Mouse (Mus musculus) intestine, embryonic 15.5 days (tissue): ENCODE data around the gene Ssxb8. TPM values are rescaled to one million over a fixed set of nuclear protein-coding genes. Genes with fewer than 3 reads are reported as not detected.
"Not testable (repeated sequence)": the region's sequence is repeated elsewhere in the genome, so short reads cannot be mapped to it uniquely, and the experiment has no call there.

Experiments
- ATAC-seq: fragments of 200-750 bp; cut with Nextera tagmentation; 2 replicates; pipeline ENCODE4 v1.8.0; 2017; ENCODE audit warnings: moderate TSS enrichment, moderate library complexity
- H3K27ac ChIP-seq: fragments of 300-500 bp; sonication (generic); 2 replicates; pipeline ENCODE4 v1.5.1; 2015; ENCODE audit warnings: mild to moderate bottlenecking, inconsistent platforms
- H3K27me3 ChIP-seq: fragments of 300-500 bp; sonication (generic); replicated peaks from 2 replicates; pipeline ENCODE4 v1.6.1; 2015; ENCODE audit warnings: inconsistent platforms
- H3K36me3 ChIP-seq: fragments of 300-500 bp; sonication (generic); 2 replicates; pipeline ENCODE4 v1.6.1; 2015; ENCODE audit warnings: inconsistent platforms
- H3K4me1 ChIP-seq: fragments of 300-500 bp; sonication (generic); replicated peaks from 2 replicates; pipeline ENCODE4 v1.6.1; 2015; ENCODE audit warnings: inconsistent platforms
- H3K4me2 ChIP-seq: fragments of 300-500 bp; sonication (generic); replicated peaks from 2 replicates; pipeline ENCODE4 v1.6.1; 2015; ENCODE audit warnings: mild to moderate bottlenecking, inconsistent platforms
- H3K4me3 ChIP-seq: fragments of 300-500 bp; sonication (generic); replicated peaks from 2 replicates; pipeline ENCODE4 v1.5.1; 2015; ENCODE audit warnings: inconsistent platforms
- H3K9ac ChIP-seq: fragments of 300-500 bp; sonication (generic); 2 replicates; pipeline ENCODE4 v1.6.1; 2015; ENCODE audit warnings: inconsistent platforms
- H3K9me3 ChIP-seq: fragments of 300-500 bp; sonication (generic); 2 replicates; pipeline ENCODE4 v1.6.1; 2016; ENCODE audit warnings: inconsistent platforms
- WGBS: fragments of 180-500 bp; shearing (Covaris S2); methylation state at CpG from one replicate; pipeline ENCODE4 v1.1.7; 2015; 5-methylcytosine and 5-hydroxymethylcytosine counted together
- polyA plus RNA-seq: library from polyadenylated mRNA; unstranded; fragments of >200 nt; fragmentation: Nextera tagmentation; extraction: Ambion mirVana; gene quantifications from 2 replicates; pipeline ENCODE4 v1.2.1, GENCODE M21; 2015

Gene Ssxb8
- polyA plus RNA-seq = not detected in 2 replicates

DNA sequence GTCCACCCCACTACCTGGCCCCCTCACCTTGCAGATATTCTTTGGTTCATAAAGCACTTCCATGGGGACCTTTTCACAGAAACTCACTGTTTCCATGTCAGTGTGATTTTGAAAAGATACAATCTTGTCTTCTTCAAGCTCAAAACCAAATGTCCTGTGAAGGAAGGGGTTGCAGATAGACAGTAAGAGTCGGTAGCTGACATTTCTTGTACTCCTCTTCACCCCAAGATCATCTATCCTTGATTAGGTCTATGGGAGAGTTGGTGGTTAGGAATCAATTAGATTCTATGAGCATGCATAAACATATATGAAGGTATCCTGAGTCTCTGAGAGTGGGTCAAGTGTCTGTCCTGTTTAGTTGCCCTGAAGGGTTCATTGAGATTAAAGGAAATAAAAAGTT is at the start of gene Ssxb8:
Ssxb8 (minus strand) TSS at position 101 of the 400 bp plus-strand sequence.
- WGBS = 50% methylated on average over 1 of the region's 1 CpGs

DNA sequence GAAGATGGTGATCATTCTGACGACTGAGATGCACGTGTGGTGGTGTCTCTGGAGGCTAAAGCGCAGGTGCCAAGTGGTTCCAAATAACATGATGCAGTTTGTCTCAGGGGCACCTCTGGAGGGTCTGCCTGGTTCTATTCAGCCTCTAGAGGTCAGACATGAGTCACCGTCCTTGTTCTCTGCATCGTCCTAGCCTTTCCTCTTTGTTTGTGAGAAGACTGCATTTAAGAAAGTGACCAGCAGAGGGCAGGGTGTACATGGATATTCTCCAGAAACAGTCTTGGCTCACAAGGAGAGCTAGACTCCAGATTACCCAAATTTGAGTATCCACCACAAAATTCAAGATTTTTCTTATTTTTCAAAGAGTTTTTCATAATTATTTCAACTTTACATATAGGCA is 42.3 kb upstream of the Ssxb8 start:
- no peaks in the 10 kb centered on the region for H3K36me3 ChIP-seq
- no peak overlapping the region for H3K27ac ChIP-seq
- no peaks in the 10 kb centered on the region for H3K9me3 ChIP-seq
- no peak for ATAC-seq
- no peak overlapping the region for H3K9ac ChIP-seq
- 52% methylated on average over 5 of the region's 5 CpGs for WGBS
- H3K27me3 ChIP-seq = no peaks in the 10 kb centered on the region
- no peak overlapping the region for H3K4me2 ChIP-seq
- H3K4me1 ChIP-seq = no peaks in the 10 kb centered on the region
- no peak overlapping the region for H3K4me3 ChIP-seq

More for the DNA sequence above, at the start of gene Ssxb8:
- H3K4me2 ChIP-seq, H3K4me1 ChIP-seq, ATAC-seq, H3K9me3 ChIP-seq, H3K36me3 ChIP-seq, H3K9ac ChIP-seq, H3K27me3 ChIP-seq, H3K27ac ChIP-seq, H3K4me3 ChIP-seq: not testable (repeated sequence)

DNA sequence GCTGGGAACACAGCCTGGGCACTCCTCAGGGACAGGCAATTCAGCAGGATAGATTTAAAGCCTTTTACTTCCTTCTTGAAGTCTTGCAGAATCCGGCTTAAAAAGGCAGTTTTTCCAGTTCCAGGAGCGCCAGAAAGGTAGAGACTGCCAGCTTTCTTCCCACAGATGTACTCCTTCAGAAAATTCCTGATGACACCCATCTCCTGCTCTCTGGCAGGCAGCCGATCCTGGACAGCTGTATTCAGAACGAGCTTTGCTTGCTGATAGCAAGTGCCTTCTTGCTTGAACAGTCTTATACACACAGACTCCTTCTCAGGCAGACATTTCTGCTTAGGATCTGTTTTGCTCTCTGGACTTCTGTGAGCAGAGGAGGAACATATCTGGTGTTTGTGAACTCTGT is 27.6 kb downstream of the Ssxb8 start:
- ATAC-seq = no peak
- Histone ChIP-seq H3K36me3 (no peaks in the 10 kb centered on the region), H3K27ac (no peak overlapping the region), H3K9ac (no peak overlapping the region), H3K4me3 (no peak overlapping the region), H3K4me1 (no peaks in the 10 kb centered on the region), H3K27me3 (no peaks in the 10 kb centered on the region), H3K9me3 (no peaks in the 10 kb centered on the region), H3K4me2 (no peak overlapping the region)
- 74% methylated on average over 4 of the region's 4 CpGs for WGBS

Other genes starting within 250 kb of the Ssxb8 start
- gene Ssxb2, start 229.1 kb downstream of the Ssxb8 start, polyA plus RNA-seq = not detected in 2 replicates
- gene Gm14459, start 165.9 kb downstream of the Ssxb8 start, polyA plus RNA-seq = not detected in 2 replicates
- not detected in 2 replicates for gene Ssxb6, start 142.6 kb downstream of the Ssxb8 start, polyA plus RNA-seq
- gene Ssxb3, start 99.0 kb downstream of the Ssxb8 start, polyA plus RNA-seq = not detected in 2 replicates
- not detected in 2 replicates for gene Ssx9, start 57.6 kb upstream of the Ssxb8 start, polyA plus RNA-seq
- gene Ssxb5, start 112.8 kb upstream of the Ssxb8 start, polyA plus RNA-seq = not detected in 2 replicates
- gene Gm6592, start 153.2 kb upstream of the Ssxb8 start, polyA plus RNA-seq = not detected in 2 replicates
- not detected in 2 replicates for gene Gm5751, start 183.4 kb upstream of the Ssxb8 start, polyA plus RNA-seq
- gene B630019K06Rik, start 201.5 kb upstream of the Ssxb8 start, polyA plus RNA-seq = 2.7 and 3.3 TPM in 2 replicates